Mouse (Mus musculus): ENCODE measurements around the gene Car5a.

GRCm38 (mm10) chr8:121909148-121909541 lies 35.6 kb downstream of the Car5a start:
- TF ChIP-seq CTCF (IDR thresholded peaks at IDR 0.05; ENCODE audit: control insufficient read depth, insufficient read depth, insufficient read length) (no peak), MYOD1 (IDR thresholded peaks at IDR 0.05; ENCODE audit: control insufficient read depth, insufficient read length, low read depth) (no peak)
